Mouse (Mus musculus) CD4-positive, CD25-positive, alpha-beta regulatory T cell, adult 4 months (primary cell): ENCODE measurements around the gene Plcb4. TPM values are rescaled to one million over a fixed set of nuclear protein-coding genes. Genes with fewer than 3 reads are reported as not detected.

Experiments used
- ATAC-seq: one replicate; pipeline ENCODE4 v1.8.0; 2017
- polyA plus RNA-seq, 2 experiments: library from polyadenylated mRNA; unstranded; fragments of 100-300 nt; shearing (Covaris generic); gene quantifications; one replicate each; pipeline ENCODE4 v1.2.1; 2017

Gene Plcb4
- polyA plus RNA-seq, 2 experiments from 2014 or later, result 13.8 to 16.2 TPM

- ATAC-seq, result no peak
Measured at GRCm38 (mm10) chr2:135761226-135761802, 102.5 kb downstream of the Plcb4 start.

DNA sequence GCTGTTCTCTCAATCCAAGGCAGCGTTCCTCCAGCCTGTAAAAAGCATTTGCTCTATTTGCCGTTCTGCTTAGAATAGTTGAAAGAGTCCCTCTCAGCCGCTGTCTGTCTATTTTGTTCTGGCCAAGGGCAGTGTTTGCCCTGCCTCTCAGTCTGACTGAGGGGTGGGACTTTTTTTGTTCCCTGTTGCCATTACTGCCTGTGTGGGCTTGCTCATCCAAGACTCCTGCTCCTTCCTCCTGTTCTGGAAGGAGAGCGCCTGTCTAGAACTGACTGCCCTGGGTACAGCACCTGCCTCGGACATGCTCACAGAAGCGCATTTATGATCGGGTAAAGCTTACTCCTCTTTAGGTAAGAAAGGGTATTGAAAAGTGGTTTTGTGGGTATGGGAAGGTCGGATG, 105.9 kb downstream of the Plcb4 start:
- no peak for ATAC-seq

DNA sequence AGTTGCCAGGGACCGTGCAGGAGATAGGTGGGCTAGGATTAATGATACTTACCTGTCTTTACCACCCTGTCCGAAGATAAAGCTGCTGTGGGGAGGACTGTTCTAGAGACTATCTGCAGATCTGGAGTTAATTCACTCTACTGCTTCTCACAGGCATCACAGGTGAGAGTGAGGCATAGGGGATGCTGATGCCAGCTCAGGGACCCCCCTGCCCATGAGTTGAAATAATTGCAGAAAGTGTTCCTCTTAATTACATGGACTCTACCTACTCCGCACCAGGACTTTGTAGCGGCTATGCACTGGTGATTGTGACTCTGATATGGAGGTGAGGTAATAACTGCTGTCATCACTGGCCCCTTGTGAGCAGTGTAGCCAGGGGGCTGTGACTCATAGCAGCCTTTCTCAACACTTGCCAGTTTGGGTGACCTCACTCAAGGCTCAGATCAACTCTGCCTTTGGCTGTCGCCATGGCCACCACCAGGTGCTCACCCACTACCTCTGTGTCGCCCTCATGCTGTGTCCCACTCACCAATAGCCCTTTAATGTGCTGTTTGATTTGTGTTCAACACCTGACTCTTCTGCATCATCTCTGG, 107.8 kb downstream of the Plcb4 start:
- ATAC-seq, result no peak

DNA sequence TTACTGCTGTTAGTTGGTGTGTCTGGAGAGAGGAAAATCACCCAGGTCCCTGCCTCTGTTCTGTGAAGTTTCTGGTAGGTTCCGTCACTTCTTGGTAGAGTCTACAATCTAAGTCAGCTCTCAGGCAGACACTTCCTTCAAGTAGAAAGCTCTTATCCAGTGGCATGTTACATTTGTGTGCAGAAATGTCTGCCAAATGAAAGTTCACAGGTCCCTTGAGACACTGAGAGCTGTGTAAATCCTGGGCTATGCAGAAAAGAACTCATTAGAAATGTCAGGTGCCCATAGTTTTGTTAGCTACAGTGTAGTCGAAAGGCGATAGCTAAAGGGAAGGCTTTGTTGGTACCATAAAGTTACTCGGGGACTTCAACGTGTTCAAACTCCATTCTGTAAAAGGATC, 108.7 kb downstream of the Plcb4 start:
- no peak for ATAC-seq

DNA sequence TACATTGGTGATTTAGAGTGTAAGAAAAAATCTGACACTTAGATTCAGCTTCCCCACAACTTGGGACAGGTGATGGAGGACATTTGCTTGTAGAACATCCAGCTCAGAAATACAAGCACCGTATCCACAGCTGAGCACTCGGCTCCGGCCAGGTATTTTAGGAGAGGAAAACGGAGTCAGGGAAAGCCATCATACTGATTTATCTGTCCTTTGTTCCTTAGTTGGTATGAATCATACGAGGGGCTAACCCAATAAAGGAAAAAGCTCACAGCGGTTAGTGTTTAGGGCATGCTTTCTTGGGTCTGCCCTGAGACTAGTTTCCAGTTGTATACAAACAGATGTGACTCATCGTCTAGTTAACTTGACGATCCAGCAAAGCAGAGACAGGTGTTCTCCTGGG, 110.9 kb downstream of the Plcb4 start:
- ATAC-seq, result no peak

GRCm38 (mm10) chr2:135770226-135770625, 111.4 kb downstream of the Plcb4 start:
- no peak for ATAC-seq

GRCm38 (mm10) chr2:135773194-135773972, 114.6 kb downstream of the Plcb4 start:
- no peak for ATAC-seq

GRCm38 (mm10) chr2:135775026-135775425, 116.2 kb downstream of the Plcb4 start:
- no peak for ATAC-seq

- ATAC-seq, result no peak
Measured at GRCm38 (mm10) chr2:135776131-135776775, 117.4 kb downstream of the Plcb4 start.

DNA sequence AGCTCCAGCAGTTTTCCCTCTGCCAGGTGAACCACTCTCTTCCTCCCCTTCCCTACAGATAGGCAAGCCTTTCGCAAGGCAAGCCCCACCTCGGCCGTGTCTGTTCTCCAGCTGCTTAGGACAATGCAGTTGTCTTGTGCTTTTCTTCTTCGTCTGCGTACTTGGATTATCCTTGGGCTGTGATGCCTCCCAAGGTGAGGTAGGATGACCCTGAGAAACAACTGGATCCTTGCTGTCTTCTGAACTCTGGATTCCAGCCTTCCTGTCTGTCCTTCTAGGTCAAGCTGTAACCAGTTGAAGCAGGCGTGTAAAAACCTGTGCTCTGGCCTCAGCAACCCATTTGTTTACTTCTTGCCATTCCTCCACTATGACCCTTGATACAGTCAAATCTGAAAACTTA, 122.6 kb downstream of the Plcb4 start:
- no peak for ATAC-seq

DNA sequence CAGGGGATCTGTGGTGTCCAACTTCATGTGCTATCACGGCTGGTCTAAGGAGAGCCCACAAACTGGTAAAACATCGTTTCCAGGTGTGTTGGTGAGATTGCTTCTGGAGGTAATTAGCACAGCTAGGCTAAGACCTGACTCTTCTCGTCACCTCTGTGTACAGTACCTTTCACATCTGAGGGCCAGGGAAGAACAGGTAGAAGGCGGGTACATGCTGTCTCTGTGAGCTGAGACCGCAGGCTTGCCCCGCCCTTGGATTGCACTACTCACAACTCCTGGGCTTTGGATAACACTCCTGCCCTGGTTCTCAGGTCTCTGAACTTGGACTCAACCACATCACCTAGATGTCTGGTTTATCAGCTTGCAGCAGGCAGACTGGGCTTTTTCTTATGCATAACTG, 128.6 kb downstream of the Plcb4 start:
- ATAC-seq, result no peak

DNA sequence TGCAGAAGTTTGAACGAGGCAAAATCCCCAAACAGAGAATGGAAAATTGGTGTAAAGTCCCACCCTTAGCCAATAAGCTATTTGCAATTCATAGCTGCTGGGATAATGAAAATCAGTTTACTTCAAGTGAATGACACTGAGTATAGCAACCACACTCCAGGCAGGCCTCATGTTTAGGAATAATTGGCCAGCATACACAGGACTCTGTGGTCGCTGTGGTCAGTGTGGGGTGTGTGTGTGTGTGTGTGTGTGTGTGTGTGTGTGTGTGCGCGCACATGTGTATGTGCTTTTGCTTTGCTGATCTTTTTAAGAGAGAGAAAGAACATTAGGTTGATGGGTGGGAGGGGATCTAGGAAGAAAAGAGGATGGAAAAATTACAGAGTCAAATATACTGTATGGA, 134.1 kb downstream of the Plcb4 start:
- ATAC-seq, result no peak

DNA sequence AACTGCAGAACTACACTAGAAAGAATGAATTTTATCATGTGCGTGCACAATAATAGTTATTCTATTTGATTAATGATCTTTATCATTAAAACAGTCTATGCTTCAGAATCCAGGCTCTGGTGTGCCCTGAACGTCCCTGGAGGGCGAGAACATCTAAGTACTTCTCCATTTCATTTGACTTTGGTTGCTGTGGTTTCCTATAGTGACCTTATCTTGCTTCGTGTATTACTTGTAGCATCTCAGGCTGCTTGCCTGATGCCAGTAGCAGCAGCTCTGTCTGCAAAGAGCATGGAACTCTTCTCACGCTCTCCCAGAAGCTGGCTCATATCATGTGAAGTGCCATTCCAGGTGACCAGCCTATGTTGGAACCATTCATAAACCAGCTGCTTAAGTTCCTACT, 137.9 kb downstream of the Plcb4 start:
- no peak for ATAC-seq

GRCm38 (mm10) chr2:135797677-135798546, 139.1 kb downstream of the Plcb4 start:
- peak; percentile 89 for ATAC-seq

- ATAC-seq, result no peak
Measured at GRCm38 (mm10) chr2:135799149-135799770, 140.4 kb downstream of the Plcb4 start.

DNA sequence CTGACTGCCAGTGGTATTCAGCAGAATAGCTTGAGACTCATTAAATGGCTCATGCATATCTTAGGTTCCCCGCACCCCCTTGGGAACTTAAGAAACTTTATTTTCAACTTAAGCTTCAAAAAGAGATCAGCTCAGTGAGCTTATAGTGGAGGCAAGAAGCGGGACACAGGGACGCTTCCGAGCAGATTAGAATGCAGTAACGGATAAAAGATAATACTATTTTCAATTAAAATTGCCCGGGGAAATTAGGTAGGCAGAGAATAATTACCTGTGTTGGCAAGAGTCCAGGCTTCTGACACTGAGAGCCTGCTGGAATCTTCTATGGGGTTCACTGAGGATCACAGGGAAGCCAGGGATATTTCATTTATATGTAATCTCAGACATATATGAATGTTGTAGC, 141.6 kb downstream of the Plcb4 start:
- no peak for ATAC-seq

DNA sequence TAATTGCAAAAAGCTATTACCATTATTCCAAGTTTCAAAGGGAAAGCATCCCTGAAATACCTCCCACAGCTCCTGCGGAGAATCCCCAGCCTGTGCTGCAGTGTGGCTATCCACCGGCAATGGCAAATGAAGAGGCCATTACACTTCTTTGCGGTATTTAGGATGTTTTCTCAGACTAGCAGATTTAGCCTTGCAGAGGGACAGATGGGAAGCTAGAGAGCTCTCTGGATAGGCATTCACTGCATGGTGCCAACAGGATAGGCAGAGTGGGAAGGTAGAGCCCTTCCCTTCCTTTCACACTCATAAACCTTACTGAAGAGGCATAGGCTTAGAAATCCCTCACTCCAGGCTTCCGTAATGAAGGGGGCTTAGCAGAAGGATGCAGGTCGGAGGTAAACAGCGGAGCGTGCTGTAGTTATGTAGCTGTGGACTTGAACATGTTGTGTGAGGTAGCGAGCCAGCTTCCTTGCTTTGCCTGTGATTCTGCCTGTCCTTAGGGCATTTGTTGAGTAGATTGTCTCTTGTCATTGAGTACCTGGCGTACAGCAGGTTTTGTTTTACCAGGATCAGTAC, 144.2 kb downstream of the Plcb4 start:
- no peak for ATAC-seq

- ATAC-seq, result no peak
Measured at GRCm38 (mm10) chr2:135805748-135806685, 147.2 kb downstream of the Plcb4 start.

- no peak for ATAC-seq
Measured at GRCm38 (mm10) chr2:135808342-135808741, 149.5 kb downstream of the Plcb4 start.

DNA sequence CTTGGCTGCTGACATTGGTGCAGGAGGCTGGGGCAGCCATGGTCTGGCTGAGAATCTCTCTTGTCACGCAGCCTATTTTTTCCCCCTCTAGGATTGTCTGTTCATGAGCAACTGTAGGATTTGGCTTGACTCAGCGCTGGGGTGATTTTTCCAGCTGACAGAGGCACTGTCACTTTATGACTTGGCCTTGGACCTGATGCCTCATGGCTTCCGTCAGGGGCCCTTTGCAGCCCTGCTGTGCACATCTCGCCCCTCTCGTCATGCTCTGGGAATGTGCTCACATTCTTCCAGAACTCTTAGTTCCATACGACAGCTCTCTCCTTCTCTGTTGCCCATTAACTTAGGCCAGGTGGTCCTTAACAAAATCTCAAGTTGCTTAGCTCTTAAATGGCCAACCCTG, 152.0 kb downstream of the Plcb4 start:
- no peak for ATAC-seq
